Mouse (Mus musculus) hindlimb bud, embryonic 11.5 days (tissue): Measurements from ENCODE around the gene Il3ra.

Experiments
- DNase-seq: peaks from one replicate; pipeline ENCODE4 v3.0.0-alpha.2; 2012; ENCODE audit warnings: low read depth, low spot score; ENCODE audit errors: extremely low spot score

Il3ra gene

DNA sequence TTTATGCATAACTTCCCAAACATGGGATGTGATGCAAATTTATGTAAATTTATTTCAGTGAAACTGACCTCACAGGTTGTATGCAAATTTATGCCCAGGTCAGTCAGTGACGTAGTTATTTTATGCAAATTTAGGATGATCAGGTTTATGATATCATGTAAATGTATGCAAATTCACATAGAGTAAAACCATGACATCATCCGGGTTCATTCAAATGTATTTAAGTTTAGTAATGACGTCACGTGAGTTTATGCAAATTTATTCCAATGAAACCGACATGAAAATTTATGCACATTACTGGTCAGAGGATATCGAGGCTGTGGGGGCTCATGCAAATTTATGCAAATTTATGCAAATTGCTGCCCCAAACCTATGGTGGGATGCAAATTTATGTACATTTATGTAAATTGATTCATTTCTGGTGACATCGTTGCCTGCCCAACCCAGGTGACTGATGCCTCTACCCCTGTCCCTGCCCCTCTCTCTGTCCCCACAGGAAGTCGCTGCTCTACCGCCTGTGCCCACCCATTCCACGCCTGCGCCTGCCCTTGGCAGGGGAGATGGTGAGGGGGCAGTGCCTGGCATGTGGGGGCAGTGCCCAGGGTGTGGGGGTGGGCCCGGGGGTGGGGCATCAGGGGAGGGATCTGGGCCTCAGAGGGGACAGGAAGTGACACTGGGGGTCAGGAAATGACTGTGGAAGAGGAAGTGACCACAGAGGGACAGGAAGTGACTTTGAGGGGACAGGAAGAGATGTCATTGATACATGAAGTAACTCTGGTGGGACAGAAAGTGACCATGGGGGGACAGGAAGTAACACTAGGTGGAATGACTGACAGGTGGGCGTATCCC, 8.7 kb downstream of the Il3ra start:
- no peak for DNase-seq

GRCm38 (mm10) chr14:14355360-14355646, 9.2 kb downstream of the Il3ra start:
- no peak for DNase-seq

- no peak for DNase-seq
Measured at GRCm38 (mm10) chr14:14395535-14395934, 49.5 kb downstream of the Il3ra start.

- DNase-seq: no peak
Measured at GRCm38 (mm10) chr14:14400998-14401397, 54.9 kb downstream of the Il3ra start, which contains the start of gene Olfr721-ps1. Gene Olfr721-ps1 (plus strand): TSS chr14:14401298.
